Mouse (Mus musculus): ENCODE results near the gene Gm49353.

The Gm49353 gene

GRCm38 (mm10) chr10:29198642-29199041 lies at the start of gene Gm49353:
TSS of gene Gm49353 (plus strand) at chr10:29198954.
- DNase-seq (ENCODE audit: low spot score) = no peak

- DNase-seq (ENCODE audit: low spot score) = no peak
Measured at GRCm38 (mm10) chr10:29155304-29155703, 43.5 kb upstream of the Gm49353 start.

- DNase-seq (ENCODE audit: low spot score) = no peak
Measured at GRCm38 (mm10) chr10:29161664-29162063, 37.1 kb upstream of the Gm49353 start.

DNA sequence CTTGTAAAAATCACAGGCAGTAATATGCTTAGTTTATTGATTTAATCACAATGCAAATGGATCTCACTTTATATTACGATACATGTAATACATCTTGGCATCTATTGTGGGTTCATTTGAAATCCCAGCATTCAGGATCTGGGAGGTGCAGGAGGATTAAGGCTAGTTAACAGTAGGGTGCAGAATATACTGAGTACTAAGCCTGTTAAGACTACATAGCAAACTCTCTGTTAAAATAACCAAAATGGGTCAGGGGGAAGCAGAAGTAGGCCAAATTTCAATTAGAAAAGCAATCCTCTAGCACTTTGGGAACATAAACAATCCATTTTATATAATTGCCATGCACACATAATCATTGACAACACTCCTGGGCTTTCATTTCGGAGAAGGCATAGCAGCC lies 25.0 kb upstream of the Gm49353 start:
- DNase-seq (ENCODE audit: low spot score) = no peak

DNA sequence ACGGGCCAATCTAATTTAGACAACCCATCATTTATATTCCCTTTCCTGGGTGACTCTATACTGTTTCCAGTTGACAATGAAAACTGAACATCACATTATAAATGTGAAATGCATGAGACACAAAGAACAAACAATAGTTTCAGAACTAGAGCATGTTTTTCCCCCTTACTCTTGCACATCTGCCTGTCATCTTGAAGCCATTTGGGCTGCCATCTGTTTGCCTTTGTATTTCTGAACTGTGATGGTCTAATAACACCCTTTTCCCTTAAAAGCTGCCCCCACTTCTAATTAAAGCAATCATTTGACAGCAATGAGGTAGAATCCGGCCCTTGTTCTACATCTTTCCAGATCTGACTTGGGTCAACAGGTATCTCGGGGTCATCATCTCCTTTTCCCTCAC lies 23.1 kb upstream of the Gm49353 start:
- no peak for DNase-seq (ENCODE audit: low spot score)

DNA sequence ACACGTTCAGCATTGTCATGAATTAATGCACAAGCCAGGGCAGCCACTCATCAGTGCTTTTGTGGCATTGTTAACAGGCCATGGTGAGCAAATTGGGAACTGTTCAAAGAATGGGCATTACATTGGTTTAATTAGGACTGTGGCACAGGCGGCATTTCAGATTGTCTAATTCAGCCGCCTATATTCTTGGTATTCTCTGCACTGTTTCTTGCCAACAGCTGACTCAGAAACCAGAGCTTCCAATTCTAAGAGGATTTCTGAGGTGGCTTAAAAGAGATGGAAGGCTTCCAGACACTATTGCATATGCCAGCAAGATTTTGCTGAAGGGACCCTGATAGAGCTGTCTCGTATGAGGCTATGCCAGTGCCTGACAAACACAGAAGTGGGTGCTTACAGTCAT lies 21.9 kb upstream of the Gm49353 start:
- no peak for DNase-seq (ENCODE audit: low spot score)

GRCm38 (mm10) chr10:29178003-29178402 lies 20.8 kb upstream of the Gm49353 start:
- DNase-seq (ENCODE audit: low spot score) = no peak

GRCm38 (mm10) chr10:29180210-29180609 lies 18.5 kb upstream of the Gm49353 start:
- no peak for DNase-seq (ENCODE audit: low spot score)

DNA sequence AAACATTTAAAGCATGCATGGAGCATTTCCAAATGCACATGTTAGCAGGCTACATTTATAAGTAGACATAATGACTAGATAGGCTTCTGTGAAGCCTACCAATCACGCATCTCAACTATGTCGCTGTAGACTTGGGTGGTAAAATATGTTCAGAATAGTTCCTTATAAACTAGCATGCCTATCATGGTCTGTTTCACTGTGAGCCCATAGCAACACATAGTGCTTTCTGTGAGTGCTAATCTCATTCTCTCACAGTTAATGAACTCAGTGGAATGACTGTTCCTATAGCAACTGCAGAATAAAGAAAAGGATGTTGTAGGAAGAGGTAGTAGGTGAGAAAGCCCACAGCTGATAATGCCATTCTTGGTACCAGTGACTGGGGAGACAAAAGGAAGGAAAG lies 17.7 kb upstream of the Gm49353 start:
- no peak for DNase-seq (ENCODE audit: low spot score)

- no peak for DNase-seq (ENCODE audit: low spot score)
Measured at GRCm38 (mm10) chr10:29193769-29194168, 5.0 kb upstream of the Gm49353 start.

DNA sequence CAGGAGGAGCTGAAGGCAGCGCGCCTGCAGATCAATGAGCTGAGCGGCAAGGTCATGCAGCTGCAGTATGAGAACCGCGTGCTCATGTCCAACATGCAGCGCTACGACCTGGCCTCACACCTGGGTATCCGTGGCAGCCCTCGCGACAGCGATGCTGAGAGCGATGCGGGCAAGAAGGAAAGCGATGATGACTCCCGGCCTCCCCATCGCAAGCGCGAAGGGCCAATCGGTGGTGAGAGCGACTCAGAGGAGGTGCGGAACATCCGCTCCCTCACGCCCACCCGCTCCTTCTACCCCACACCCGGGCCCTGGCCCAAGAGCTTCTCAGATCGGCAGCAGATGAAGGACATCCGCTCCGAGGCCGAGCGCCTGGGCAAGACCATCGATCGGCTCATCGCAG lies 1.9 kb upstream of the Gm49353 start:
- no peak for DNase-seq (ENCODE audit: low spot score)

GRCm38 (mm10) chr10:29199835-29200234 lies 1.1 kb downstream of the Gm49353 start:
- no peak for DNase-seq (ENCODE audit: low spot score)

GRCm38 (mm10) chr10:29200609-29201008 lies 1.9 kb downstream of the Gm49353 start:
- no peak for DNase-seq (ENCODE audit: low spot score)

- DNase-seq (ENCODE audit: low spot score) = no peak
Measured at GRCm38 (mm10) chr10:29206730-29207129, 8.0 kb downstream of the Gm49353 start.

GRCm38 (mm10) chr10:29208735-29209134 lies 10.0 kb downstream of the Gm49353 start:
- no peak for DNase-seq (ENCODE audit: low spot score)

DNA sequence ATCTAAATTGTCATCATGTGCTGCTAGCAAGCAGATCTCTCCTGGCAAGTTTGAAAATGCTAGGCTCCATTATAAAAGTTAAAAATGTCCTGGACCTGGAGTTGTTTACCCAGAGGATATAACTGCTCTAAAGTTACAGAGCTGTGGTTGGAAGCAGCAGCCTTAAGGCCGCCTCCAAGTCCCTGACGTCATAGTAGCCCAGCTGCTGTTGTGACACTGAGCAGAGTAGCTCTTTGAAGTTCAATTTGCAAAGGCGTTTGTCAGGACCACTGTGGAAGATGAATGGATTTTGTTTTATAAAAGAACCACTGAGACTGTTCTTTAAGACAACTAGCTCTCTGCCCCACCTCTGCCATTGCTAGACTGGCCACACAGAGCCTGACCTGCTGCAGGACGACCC lies 12.7 kb downstream of the Gm49353 start, which contains the start of gene 9330159F19Rik:
9330159F19Rik (plus strand) TSS at position 154 of the 400 bp plus-strand sequence.
- DNase-seq (ENCODE audit: low spot score) = no peak

DNA sequence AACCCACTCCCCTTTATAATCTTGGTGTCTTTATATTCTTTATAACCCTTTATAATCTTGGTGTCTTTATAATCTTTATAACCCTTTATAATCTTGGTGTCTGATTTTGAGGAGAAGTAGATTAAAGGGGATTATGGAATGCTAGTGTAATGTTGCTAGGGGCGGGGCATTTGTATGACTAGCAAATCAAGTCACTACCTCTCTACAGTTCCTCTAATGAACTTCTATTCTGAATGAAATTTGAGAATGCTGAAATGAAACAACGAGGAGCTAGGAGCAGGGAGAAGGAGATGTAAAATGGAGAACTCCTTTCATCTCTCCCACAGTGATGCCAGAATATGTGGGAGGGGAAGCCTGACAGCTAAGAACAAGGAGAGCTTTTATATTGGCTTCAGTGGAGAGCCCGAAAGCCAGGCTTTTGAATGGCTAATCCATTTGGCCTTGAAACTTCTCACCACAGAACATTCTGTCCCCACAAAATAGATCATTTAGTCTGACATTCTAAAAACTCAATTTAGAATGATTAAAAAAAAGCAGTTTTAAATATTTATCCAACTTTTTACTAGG lies 14.9 kb downstream of the Gm49353 start:
- DNase-seq (ENCODE audit: low spot score) = no peak

DNA sequence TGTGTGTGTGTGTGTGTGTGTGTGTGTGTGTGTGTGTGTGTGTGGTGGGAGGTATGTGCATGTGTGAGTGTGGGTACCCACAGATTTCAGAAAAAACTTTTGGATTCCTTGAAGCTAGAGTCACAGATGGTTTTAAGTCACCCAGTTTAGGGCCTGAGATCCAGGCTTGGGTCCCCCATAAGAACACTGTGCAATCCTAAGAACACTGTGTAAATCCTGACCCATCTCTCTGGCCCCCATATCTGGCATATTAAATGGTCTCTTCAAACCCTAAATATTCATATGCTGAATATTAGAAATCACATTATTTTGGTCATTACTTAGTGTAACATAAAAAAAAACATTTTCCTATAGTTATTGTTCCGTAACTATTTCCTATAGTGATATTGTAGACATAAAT lies 18.2 kb downstream of the Gm49353 start:
- DNase-seq (ENCODE audit: low spot score) = no peak

GRCm38 (mm10) chr10:29217451-29217850 lies 18.7 kb downstream of the Gm49353 start:
- DNase-seq (ENCODE audit: low spot score) = no peak

DNA sequence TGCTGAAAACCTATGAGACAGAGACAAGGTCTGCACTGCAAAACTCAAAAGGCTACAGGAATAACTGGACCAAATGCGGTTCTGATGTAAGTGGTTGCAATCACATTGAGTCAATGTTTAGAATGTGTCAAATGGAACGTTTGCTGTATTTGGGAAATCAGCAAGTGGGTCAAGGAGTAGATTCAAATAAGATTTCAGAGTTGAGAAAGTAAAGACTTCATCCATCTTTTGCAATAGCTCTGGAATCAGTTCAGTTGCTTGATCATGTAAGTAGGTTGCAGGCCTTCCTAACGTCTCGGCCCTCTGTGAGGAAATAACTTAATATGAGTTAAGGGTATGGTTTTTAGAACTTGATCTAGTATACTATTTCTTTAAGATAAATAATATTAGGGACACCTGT lies 26.6 kb downstream of the Gm49353 start:
- no peak for DNase-seq (ENCODE audit: low spot score)

GRCm38 (mm10) chr10:29231208-29231607 lies 32.5 kb downstream of the Gm49353 start:
- DNase-seq (ENCODE audit: low spot score) = no peak
